Mouse (Mus musculus) thymus, postnatal 14 days (tissue): ENCODE measurements around the gene Crhbp.

ENCODE experiments used
- DNase-seq: peaks from one replicate; pipeline ENCODE4 v3.0.0; 2021

Crhbp gene

DNA sequence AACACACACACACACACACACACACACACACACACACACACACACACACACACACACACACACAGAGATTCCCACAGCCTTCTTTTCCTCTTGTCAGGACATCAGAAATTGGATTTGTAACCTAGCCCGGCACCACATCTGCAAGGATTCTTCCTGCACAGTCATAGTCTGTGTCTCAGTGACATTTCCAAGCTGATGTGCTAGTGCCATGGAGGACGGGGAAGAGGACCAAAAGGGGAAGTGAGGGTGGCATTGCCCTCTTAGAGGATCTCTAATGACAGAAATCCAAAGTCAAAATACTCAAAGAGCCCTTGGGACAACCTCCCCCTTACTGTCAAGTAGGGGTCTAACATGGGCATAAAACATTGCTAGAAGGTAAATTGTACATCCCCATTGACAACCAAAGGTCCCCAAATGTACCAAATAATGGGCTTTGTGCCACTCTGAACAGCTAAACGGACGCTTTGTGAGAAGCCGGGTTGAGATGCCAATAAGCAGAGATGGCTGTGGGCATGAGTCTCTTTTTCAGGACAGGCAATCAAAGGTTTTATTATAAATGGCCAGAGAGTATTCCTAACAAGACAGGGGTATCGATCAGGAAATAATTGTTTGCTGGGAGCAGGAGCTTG, 26.0 kb downstream of the Crhbp start:
- DNase-seq = no peak

DNA sequence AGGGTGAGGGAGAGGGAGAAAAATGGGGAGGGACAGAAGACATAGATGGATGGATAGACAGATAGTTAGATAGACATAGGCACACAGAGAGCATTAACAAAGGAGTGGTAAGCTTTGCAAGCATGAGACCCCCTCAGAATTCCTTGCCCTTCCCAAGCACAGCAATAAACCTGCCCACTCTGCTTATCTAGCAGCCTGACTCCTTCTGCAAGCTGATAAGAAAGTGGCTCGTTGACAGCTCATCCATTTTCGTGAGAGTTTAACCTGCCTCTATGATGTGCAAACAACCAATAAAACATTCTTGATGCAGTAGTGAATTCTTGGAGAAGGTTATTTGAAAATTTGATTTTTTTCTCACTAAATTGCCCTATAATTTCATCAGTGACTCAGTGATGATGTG, 32.5 kb downstream of the Crhbp start:
- DNase-seq = no peak

DNA sequence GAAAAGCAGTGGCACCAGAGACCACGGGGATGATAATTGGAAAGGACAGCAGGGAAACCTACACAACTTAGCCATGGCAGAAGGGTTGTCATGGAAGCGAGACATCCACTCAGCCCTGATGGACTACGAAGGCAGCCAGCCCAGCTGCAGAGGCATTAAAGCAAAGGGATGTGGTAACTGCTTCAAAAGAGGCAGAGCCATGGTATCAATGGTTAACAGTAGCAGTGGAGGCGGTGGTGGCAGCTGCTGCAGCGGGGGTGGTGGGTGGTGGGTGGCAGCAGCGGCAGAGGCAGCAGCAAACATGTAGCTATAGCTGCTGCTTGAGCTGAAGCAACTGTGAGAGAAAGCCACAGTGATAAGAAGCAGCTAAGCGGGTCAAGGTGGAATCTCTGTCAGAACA, 51.5 kb downstream of the Crhbp start:
- DNase-seq = peak; percentile 19

DNA sequence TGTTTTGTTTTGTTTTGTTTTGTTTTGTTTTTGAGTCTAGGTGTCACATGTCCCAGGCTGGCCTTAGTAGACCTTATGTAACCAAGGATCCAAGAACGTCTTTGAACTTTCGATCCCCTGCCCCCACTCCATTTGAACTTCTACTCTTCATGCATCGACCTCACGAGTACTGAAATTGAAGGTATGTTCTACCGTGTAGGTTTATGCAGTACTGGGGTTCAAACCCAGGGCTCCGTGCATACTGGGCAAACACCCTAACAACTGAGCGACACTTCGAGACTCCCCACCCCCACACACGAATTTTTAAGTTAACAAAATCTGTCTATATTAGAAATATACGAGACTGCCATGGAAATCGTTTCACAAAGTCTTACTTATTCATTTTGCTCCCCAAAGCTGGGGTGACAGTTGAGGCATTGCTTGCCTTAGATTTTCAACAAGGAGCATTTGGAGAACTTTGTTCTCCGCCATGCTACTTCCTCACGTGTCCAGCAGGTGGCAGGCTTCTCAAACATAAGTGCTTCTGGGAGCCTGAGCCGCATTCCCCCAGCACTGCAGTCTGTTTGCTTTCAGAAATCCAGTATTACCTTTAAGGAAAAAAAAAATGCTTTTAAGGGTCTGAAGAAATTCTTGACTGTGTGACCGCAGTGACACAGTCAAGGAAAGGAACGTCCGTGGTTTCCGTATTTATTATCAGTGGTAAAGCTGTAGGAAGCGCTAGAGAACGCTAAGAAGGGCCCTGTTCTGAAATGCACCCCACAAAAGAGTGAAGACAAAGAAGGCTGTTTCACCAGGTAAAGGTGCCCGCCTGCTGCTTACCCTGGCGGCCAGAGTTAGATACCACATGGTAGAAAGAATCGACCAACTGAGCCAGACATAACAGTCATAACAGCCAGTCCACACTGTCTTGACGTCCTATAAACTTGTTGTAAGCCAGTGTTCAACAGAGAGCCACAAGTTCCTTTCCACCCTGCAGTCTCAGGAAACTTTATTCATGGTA, 54.6 kb downstream of the Crhbp start:
- DNase-seq = peak; percentile 79

DNA sequence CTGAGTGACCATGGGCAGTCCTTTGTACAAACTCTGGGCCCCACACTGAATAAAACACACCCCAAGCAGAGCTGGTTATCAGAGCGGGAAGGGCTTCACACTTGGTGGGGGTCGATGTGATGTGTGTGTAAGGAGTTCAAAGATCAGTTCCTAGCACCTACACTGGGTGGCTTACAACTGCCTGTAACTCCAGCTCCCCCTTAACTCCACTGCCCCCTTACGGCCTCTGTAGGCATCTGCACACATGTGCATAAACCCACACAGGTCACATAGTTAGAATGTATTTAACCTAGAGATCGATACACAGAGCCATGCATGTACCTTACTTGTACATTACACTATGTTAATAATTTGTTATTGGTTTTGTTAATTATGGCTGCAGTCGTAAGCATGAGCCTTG, 56.5 kb downstream of the Crhbp start:
- DNase-seq = no peak

DNA sequence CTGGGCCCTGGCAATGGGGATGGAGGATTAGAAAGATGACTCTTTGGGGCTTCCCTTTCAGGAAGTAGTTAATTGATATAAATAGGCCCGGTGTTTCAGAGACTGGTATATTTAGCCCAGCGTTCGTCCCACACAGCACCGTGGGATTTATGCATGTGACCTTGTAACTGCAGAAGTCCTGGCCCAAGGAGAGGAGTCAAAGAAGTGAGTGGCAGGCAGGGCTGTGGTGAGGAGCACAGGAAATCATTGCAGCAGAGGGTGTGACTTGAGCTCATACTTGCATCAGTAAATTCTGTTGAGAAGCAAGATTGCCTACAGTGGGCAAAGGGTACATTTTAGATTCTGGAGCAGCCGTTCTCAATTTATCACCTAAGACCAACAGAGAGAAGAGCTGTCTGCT, 62.3 kb downstream of the Crhbp start:
- DNase-seq = no peak
